Mouse (Mus musculus) midbrain, embryonic 13.5 days (tissue): ENCODE results near the gene Nup214. TPM values are rescaled to one million over a fixed set of nuclear protein-coding genes. Genes with fewer than 3 reads are reported as not detected.
A peak's percentile ranks its signal among the peaks of the same experiment; 100 is the strongest.

Experiments
- ATAC-seq: fragments of 200-750 bp; cut with Nextera tagmentation; 2 replicates; pipeline ENCODE4 v1.8.0; 2017; ENCODE audit warnings: mild to moderate bottlenecking, moderate TSS enrichment, moderate library complexity
- H3K27ac ChIP-seq: fragments of 300-500 bp; sonication (generic); 2 replicates; pipeline ENCODE4 v1.5.1; 2015; ENCODE audit warnings: inconsistent platforms, mild to moderate bottlenecking, moderate library complexity
- H3K27me3 ChIP-seq: fragments of 300-500 bp; sonication (generic); 2 replicates; pipeline ENCODE4 v1.6.1; 2015; ENCODE audit warnings: mild to moderate bottlenecking, inconsistent platforms
- H3K36me3 ChIP-seq: fragments of 300-500 bp; sonication (generic); 2 replicates; pipeline ENCODE4 v1.6.1; 2015; ENCODE audit warnings: mild to moderate bottlenecking, inconsistent platforms
- H3K4me1 ChIP-seq: fragments of 300-500 bp; sonication (generic); replicated peaks from 2 replicates; pipeline ENCODE4 v1.6.1; 2015; ENCODE audit warnings: inconsistent platforms
- H3K4me2 ChIP-seq: fragments of 300-500 bp; sonication (generic); replicated peaks from 2 replicates; pipeline ENCODE4 v1.6.1; 2015; ENCODE audit warnings: moderate library complexity, mild to moderate bottlenecking, inconsistent platforms
- H3K4me3 ChIP-seq: fragments of 300-500 bp; sonication (generic); replicated peaks from 2 replicates; pipeline ENCODE4 v1.5.1; 2015; ENCODE audit warnings: mild to moderate bottlenecking, inconsistent platforms
- H3K9ac ChIP-seq: fragments of 300-500 bp; sonication (generic); replicated peaks from 2 replicates; pipeline ENCODE4 v1.6.1; 2015; ENCODE audit warnings: mild to moderate bottlenecking, inconsistent platforms
- H3K9me3 ChIP-seq: fragments of 300-500 bp; sonication (generic); 2 replicates; pipeline ENCODE4 v1.6.1; 2016; ENCODE audit warnings: mild to moderate bottlenecking, inconsistent platforms
- WGBS: fragments of 180-500 bp; shearing (Covaris S2); methylation state at CpG from one replicate; pipeline ENCODE4 v1.1.7; 2015; 5-methylcytosine and 5-hydroxymethylcytosine counted together
- microRNA-seq: library from miRNA; unstranded; fragments of <30 nt; microRNA quantifications from one replicate; pipeline ENCODE4, GENCODE M21; 2016
- polyA plus RNA-seq: library from polyadenylated mRNA; unstranded; fragments of >200 nt; fragmentation: Nextera tagmentation; extraction: Ambion mirVana; gene quantifications from 2 replicates; pipeline ENCODE4 v1.2.1, GENCODE M21; 2015

Nup214 gene
- polyA plus RNA-seq, 1 experiment from 2014 or later: 84.5 TPM

DNA sequence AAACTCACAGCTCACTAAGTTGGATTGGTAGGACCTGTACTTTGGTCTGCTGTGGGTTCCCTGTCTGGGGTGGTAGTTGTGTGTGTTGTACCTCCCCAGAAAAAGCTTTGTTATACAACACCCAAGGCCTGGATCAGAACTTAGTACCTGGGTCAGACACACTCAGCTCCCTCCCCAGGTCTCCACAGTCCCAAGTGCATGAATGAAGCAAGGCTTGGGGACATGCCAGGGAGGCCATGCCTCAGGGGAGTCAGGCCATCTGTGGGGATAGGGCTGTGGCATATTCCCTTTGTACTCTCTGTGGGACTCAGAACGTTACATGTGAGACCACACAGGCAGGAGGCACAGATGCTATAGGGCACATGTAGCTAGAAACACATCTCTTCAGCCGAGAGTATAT, 115.9 kb downstream of the Nup214 start:
- H3K4me2 ChIP-seq: no peak overlapping the region
- no peak for ATAC-seq
- no peaks in the 10 kb centered on the region for H3K9me3 ChIP-seq
- peaks cover 12% of the 10 kb centered on the region for H3K4me1 ChIP-seq
- no peak overlapping the region for H3K27ac ChIP-seq
- peaks cover 56% of the 10 kb centered on the region for H3K27me3 ChIP-seq
- WGBS: 65% methylated on average over 2 of the region's 2 CpGs
- H3K36me3 ChIP-seq: no peaks in the 10 kb centered on the region
- no peak overlapping the region for H3K9ac ChIP-seq
- no peak overlapping the region for H3K4me3 ChIP-seq

DNA sequence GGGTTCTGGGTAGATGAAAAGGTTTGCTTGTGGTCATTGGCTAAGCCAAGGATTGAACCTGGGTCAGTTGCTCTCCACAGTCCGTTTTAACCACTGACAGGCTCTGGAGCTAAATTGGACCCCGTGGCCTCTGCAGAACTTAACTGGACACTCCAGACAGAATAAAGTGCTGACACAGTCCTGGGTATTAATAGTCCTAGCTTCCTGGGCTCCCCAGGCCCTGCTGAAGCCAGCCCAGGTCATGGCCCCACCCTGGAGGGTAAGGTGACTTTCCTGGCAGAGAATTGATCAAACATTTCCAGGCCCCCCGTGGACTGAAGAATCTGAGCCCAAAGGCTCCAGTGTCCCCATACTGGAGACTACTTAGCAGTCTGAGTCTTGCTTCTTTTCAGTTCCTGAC, 117.7 kb downstream of the Nup214 start:
- H3K27ac ChIP-seq: no peak overlapping the region
- ATAC-seq: no peak
- H3K4me2 ChIP-seq: no peak overlapping the region
- peaks cover 27% of the 10 kb centered on the region for H3K4me1 ChIP-seq
- no peaks in the 10 kb centered on the region for H3K9me3 ChIP-seq
- H3K9ac ChIP-seq: no peak overlapping the region
- 72% methylated on average over 3 of the region's 3 CpGs for WGBS
- H3K27me3 ChIP-seq: peaks cover 38% of the 10 kb centered on the region
- no peak overlapping the region for H3K4me3 ChIP-seq
- H3K36me3 ChIP-seq: no peaks in the 10 kb centered on the region

DNA sequence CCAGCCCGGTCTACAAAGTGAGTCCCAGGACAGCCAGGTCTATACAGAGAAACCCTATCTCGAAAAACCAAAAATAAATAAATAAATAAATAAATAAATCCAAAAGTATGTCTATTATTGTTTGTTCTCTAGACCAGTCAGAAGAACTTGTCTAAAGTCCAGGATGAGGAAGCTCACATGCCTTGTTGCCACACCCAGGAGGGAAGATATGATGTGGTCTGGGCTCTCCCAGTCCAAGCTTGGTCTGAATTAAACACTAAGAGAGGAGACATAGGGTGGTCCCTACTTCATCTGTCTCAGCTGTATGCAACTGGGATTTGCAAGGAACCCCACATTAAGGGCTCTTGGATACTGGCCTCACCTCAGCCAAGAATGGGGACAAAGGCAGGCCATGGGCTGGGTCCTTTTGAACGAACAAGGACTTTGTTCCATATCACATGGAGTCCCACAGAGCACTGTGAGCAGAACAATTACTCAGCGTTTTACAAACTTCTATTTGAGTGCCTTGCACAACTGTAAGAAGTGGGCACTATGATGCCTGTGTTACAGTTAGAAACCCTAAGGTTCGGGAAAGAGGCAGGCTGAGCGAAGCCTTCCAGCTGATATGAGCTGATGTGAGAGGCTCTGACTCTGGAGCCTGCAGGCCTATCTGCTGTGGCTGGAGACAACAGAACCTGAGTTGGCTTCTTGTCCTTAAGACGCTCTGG, 119.9 kb downstream of the Nup214 start:
- 86% methylated on average over 7 of the region's 7 CpGs for WGBS
- no peak for ATAC-seq

DNA sequence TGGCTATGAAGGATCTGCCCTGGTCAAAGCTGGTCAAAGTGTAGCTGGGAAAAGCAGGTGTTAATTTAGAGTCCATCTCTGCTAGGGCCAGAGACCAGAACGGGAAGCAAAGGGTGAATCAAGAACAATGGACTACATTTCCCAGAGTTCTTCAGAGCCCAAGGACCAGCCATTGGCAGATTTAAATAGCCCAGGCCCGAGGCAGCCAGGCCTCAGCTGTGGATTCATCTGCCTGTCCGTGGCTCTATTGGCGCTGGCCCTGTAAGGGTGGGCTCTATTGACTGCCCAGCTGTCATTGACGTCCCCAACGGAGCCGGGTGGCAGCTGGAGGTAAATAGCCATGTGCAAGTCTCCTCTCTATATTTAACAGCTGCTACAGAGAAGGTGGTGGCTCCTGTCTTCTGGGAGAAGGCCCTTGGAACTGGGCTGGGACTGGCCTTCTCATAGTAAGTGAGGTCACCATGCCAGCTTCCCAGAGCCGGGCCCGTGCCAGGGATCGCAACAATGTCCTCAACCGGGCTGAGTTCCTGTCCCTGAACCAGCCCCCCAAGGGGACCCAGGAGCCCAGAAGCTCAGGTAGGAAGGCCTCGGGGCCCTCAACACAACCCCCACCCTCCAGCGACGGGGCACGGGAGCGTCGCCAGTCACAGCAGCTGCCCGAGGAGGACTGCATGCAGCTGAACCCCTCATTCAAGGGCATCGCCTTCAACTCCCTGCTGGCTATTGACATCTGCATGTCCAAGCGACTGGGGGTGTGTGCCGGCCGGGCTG, 121.3 kb downstream of the Nup214 start, which contains the start of gene Plpp7:
Gene Plpp7, plus strand, starts transcription at position 178 of the 771 bp plus-strand sequence.
- Histone ChIP-seq H3K4me3 (peak within 1 kb of the TSS; percentile 44), H3K27ac (peak within 1 kb of the TSS; percentile 79), H3K9ac (peak within 1 kb of the TSS; percentile 77), H3K4me1 (peaks cover 22% of the 10 kb centered on the region), H3K27me3 (peaks cover 4% of the 10 kb centered on the region; the same call in 1 of the 2 replicates), H3K9me3 (peaks cover 2% of the 10 kb centered on the region; the same call in 1 of the 2 replicates), H3K36me3 (peaks cover 12% of the 10 kb centered on the region; the same call in 1 of the 2 replicates), H3K4me2 (peak within 1 kb of the TSS; percentile 60)
- peak; percentile 97 for ATAC-seq
- 39% methylated on average over 22 of the region's 22 CpGs for WGBS

More for the DNA sequence above, 119.9 kb downstream of the Nup214 start:
- Histone ChIP-seq H3K27me3 (peaks cover 16% of the 10 kb centered on the region), H3K27ac (no peak overlapping the region), H3K9me3 (no peaks in the 10 kb centered on the region), H3K4me3 (no peak overlapping the region), H3K9ac (no peak overlapping the region), H3K4me2 (no peak overlapping the region), H3K36me3 (no peaks in the 10 kb centered on the region), H3K4me1 (peaks cover 25% of the 10 kb centered on the region)

DNA sequence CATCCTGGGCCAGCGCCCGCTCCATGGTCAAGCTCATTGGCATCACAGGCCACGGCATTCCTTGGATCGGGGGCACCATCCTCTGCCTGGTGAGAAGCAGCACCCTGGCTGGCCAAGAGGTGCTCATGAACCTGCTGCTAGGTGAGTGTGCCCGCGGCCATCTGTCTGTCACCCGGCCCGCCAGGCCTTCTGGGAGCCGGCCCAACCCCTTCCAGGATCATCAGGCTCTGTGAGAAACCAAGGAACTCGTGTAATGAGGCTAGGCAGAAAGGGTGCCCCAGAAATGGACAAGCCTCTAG, 121.8 kb downstream of the Nup214 start:
- Histone ChIP-seq H3K36me3 (peaks cover 15% of the 10 kb centered on the region; the same call in 1 of the 2 replicates), H3K27me3 (no peaks in the 10 kb centered on the region), H3K9me3 (peaks cover 3% of the 10 kb centered on the region; the same call in 1 of the 2 replicates), H3K4me3 (peak overlapping the region; percentile 44), H3K27ac (peak overlapping the region; percentile 79), H3K4me2 (peak overlapping the region; percentile 60), H3K4me1 (peaks cover 22% of the 10 kb centered on the region), H3K9ac (peak overlapping the region; percentile 77)
- peak; percentile 35 for ATAC-seq
- WGBS: 81% methylated on average over 10 of the region's 10 CpGs

DNA sequence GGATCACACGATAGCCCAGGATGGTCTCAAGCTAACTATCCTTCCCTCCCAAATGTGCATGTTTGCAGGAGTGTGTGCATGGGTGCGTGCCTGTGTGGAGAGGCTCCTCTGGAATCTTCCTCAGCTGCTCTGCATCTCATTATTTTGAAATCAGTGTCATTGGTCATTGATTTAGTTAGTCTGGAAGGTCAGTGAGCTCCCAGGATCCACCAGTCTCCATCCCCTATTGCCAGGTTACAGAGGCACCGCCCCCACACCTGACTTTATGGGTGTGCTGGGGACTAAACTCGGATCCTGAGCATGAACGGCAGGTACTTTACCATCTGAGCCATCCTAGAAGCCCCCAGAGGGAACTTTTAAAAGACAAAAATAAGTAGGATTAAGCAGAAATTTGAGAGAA, 128.7 kb downstream of the Nup214 start:
- no peak overlapping the region for H3K9ac ChIP-seq
- H3K4me3 ChIP-seq: no peak overlapping the region; the same call in 1 of the 2 replicates
- ATAC-seq: no peak
- H3K4me1 ChIP-seq: peaks cover 15% of the 10 kb centered on the region
- 46% methylated on average over 5 of the region's 5 CpGs for WGBS
- no peak overlapping the region for H3K27ac ChIP-seq
- no peaks in the 10 kb centered on the region for H3K27me3 ChIP-seq
- peaks cover 15% of the 10 kb centered on the region; the same call in 1 of the 2 replicates for H3K36me3 ChIP-seq
- peaks cover 3% of the 10 kb centered on the region; the same call in 1 of the 2 replicates for H3K9me3 ChIP-seq
- H3K4me2 ChIP-seq: peak overlapping the region; percentile 25; the same call in 1 of the 2 replicates

DNA sequence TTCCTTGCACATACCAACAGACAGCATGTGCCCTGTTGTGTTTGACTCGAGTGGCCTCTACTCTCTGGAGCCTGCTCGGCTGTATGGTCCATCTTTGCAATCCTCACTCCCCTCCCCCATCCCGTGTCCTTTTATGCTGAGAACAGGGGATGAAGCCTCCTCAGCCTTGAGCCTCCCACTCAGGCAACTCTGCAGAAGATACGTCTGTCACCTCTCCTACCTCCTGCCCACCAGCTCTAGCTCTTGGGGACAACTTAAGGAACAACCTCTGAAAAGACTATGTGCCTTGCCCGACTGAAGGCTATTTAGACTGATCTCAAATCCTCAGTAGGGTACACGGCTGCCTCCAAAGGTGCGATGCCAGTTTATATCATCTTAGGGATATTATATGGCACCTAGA, 129.3 kb downstream of the Nup214 start:
- Histone ChIP-seq H3K9ac (no peak overlapping the region), H3K27me3 (no peaks in the 10 kb centered on the region), H3K4me1 (peaks cover 15% of the 10 kb centered on the region), H3K36me3 (peaks cover 18% of the 10 kb centered on the region), H3K4me3 (no peak overlapping the region; the same call in 1 of the 2 replicates), H3K4me2 (0 out of 2 replicates have a peak overlapping the region, but pooled peaks have one; percentile 25), H3K27ac (no peak overlapping the region), H3K9me3 (peaks cover 3% of the 10 kb centered on the region; the same call in 1 of the 2 replicates)
- no peak for ATAC-seq
- whole genome bisulfite sequencing: 78% methylated on average over 7 of the region's 7 CpGs

Small RNA genes lying within 50 kb of the gene (microRNA-seq; reads per million reads assigned to microRNA genes)
- gene Mir7674: not detected

Other genes starting within 250 kb of the Nup214 start
- 0.06 and 0.12 TPM in 2 replicates for gene Qrfp, start 163.9 kb upstream of the Nup214 start, polyA plus RNA-seq
- 8.4 and 11.2 TPM in 2 replicates for gene Fibcd1, start 128.4 kb upstream of the Nup214 start, polyA plus RNA-seq
- gene Lamc3, start 87.1 kb upstream of the Nup214 start, polyA plus RNA-seq: 5.5 and 6.8 TPM in 2 replicates
- gene Aif1l, start 24.3 kb upstream of the Nup214 start, polyA plus RNA-seq: 32.1 and 32.6 TPM in 2 replicates
- gene Fam78a, start 110.4 kb downstream of the Nup214 start, polyA plus RNA-seq: 0.38 and 0.44 TPM in 2 replicates
- gene Plpp7, start 121.1 kb downstream of the Nup214 start, polyA plus RNA-seq: 16.6 and 19.1 TPM in 2 replicates
- gene Prrc2b, start 176.6 kb downstream of the Nup214 start, polyA plus RNA-seq: 68.4 and 77.5 TPM in 2 replicates